Mouse (Mus musculus) midbrain, embryonic 14.5 days (tissue): ENCODE measurements at regions not wholly inside any gene's neighbourhood (a gene's known extent, or its start where the extent isn't known, plus 50 kb on each side); places are given as distances from the start of the nearest gene placed in this dataset.

ENCODE experiments used
- ATAC-seq: fragments of 200-750 bp; cut with Nextera tagmentation; 2 replicates; pipeline ENCODE4 v1.8.0; 2017; ENCODE audit warnings: moderate number of reproducible peaks, moderate library complexity; ENCODE audit not compliant: low FRiP score, low TSS enrichment
- DNase-seq: peaks from one replicate; pipeline ENCODE4 v3.0.0-alpha.2; 2015
- H3K27ac ChIP-seq: fragments of 300-500 bp; sonication (generic); replicated peaks from 2 replicates; pipeline ENCODE4 v1.5.1; 2014; ENCODE audit warnings: mild to moderate bottlenecking, low read depth, low read length, moderate library complexity
- H3K27me3 ChIP-seq: fragments of 300-500 bp; sonication (generic); 2 replicates; pipeline ENCODE4 v1.6.1; 2014; ENCODE audit warnings: low read length, control low read depth, mixed read lengths; ENCODE audit not compliant: control insufficient read depth, insufficient read depth
- H3K36me3 ChIP-seq: fragments of 300-500 bp; sonication (generic); 2 replicates; pipeline ENCODE4 v1.6.1; 2014; ENCODE audit warnings: low read length, control low read depth; ENCODE audit not compliant: control insufficient read depth, insufficient read depth
- H3K4me1 ChIP-seq: fragments of 300-500 bp; sonication (generic); 2 replicates; pipeline ENCODE4 v1.6.1; 2014; ENCODE audit warnings: mild to moderate bottlenecking, antibody characterized with exemption, low read length, control low read depth; ENCODE audit not compliant: control insufficient read depth, insufficient read depth
- H3K4me2 ChIP-seq: fragments of 300-500 bp; sonication (generic); 2 replicates; pipeline ENCODE4 v1.6.1; 2014; ENCODE audit warnings: mild to moderate bottlenecking, low read length, moderate library complexity
- H3K4me3 ChIP-seq: fragments of 300-500 bp; sonication (generic); replicated peaks from 2 replicates; pipeline ENCODE4 v1.5.1; 2014; ENCODE audit warnings: low read depth, low read length
- H3K9ac ChIP-seq: fragments of 300-500 bp; sonication (generic); replicated peaks from 2 replicates; pipeline ENCODE4 v1.6.1; 2014; ENCODE audit warnings: mild to moderate bottlenecking, low read length, moderate library complexity
- H3K9me3 ChIP-seq: fragments of 300-500 bp; sonication (generic); 2 replicates; pipeline ENCODE4 v1.6.1; 2016; ENCODE audit warnings: low read length, control low read depth, mixed read lengths; ENCODE audit not compliant: control insufficient read depth
- WGBS: fragments of 180-500 bp; shearing (Covaris S2); extraction: QIAGEN DNeasy Blood & Tissue Kit; methylation state at CpG from one replicate; pipeline ENCODE4 v1.1.7; 2014; 5-methylcytosine and 5-hydroxymethylcytosine counted together

DNA sequence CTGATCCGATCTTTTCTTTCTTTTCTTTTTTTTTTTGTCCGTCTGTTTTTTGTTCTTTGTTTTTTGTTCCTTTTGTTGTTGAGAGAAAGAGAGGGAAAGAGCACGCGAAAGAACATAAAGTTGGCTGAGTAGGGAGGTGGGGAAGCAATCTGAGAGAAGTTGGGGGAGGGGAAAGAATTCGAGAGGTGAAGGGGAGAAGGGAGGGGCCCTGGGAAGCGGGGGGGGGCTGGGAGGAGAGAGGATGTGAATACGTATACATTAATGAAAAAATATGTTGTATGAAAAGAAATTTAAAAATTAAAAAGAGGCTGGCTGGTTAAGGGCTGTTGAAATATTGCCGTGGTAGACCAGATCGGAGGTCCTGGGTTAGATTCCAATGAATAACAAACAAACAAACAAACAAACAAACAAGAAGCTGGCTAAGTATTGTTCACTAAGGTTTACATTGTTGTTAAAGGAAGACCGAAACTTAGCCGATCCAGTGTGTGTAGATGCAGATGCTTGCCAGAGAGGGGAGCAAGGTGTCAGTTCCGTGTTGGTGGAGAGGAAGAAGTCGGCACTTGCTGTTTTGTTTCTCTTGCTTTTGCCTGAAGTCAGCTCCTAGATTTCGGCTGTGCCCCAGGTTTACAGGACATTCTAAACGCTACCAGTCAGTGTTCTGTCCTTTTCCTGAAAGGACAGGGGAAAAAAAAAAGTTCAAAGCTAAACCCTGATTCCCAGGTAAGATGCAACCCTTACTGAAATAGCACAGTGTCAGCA, 129.1 kb upstream of the Tex13c2 start:
- H3K36me3 ChIP-seq: no peaks in the 10 kb centered on the region
- peak overlapping the region; percentile 77 for H3K27ac ChIP-seq
- H3K4me2 ChIP-seq: peak overlapping the region; percentile 47
- peak overlapping the region; percentile 16 for H3K4me3 ChIP-seq
- DNase-seq: peak; percentile 58
- no peak for ATAC-seq
- H3K9me3 ChIP-seq: no peaks in the 10 kb centered on the region
- no peaks in the 10 kb centered on the region for H3K27me3 ChIP-seq
- H3K4me1 ChIP-seq: no peaks in the 10 kb centered on the region
- peak overlapping the region; percentile 26; the same call in 1 of the 2 replicates for H3K9ac ChIP-seq
- 21% methylated on average over 15 of the region's 15 CpGs for WGBS

- H3K4me3 ChIP-seq: peak overlapping the region; percentile 16; the same call in 1 of the 2 replicates
- no peaks in the 10 kb centered on the region for H3K9me3 ChIP-seq
- ATAC-seq (0 out of 2 replicates have a peak, but pooled peaks have one; percentile 18), DNase-seq (peak; percentile 47)
- 19% methylated on average over 6 of the region's 6 CpGs for WGBS
- no peaks in the 10 kb centered on the region for H3K4me1 ChIP-seq
- no peaks in the 10 kb centered on the region for H3K36me3 ChIP-seq
- no peaks in the 10 kb centered on the region for H3K27me3 ChIP-seq
- H3K27ac ChIP-seq: peak overlapping the region; percentile 77
- peak overlapping the region; percentile 26; the same call in 1 of the 2 replicates for H3K9ac ChIP-seq
- peak overlapping the region; percentile 47 for H3K4me2 ChIP-seq
These were observed 128.5 kb upstream of the Tex13c2 start for GRCm38 (mm10) chrX:42360973-42361372.

- no peaks in the 10 kb centered on the region for H3K4me1 ChIP-seq
- H3K4me2 ChIP-seq: peak overlapping the region; percentile 47
- DNase-seq (peak; percentile 66), ATAC-seq (peak; percentile 86)
- H3K36me3 ChIP-seq: no peaks in the 10 kb centered on the region
- peak overlapping the region; percentile 28; the same call in 1 of the 2 replicates for H3K9ac ChIP-seq
- no peaks in the 10 kb centered on the region for H3K9me3 ChIP-seq
- H3K4me3 ChIP-seq: no peak overlapping the region
- 18% methylated on average over 15 of the region's 15 CpGs for WGBS
- peak overlapping the region; percentile 77 for H3K27ac ChIP-seq
- no peaks in the 10 kb centered on the region for H3K27me3 ChIP-seq
These were observed 128.0 kb upstream of the Tex13c2 start for GRCm38 (mm10) chrX:42361400-42362028.

DNA sequence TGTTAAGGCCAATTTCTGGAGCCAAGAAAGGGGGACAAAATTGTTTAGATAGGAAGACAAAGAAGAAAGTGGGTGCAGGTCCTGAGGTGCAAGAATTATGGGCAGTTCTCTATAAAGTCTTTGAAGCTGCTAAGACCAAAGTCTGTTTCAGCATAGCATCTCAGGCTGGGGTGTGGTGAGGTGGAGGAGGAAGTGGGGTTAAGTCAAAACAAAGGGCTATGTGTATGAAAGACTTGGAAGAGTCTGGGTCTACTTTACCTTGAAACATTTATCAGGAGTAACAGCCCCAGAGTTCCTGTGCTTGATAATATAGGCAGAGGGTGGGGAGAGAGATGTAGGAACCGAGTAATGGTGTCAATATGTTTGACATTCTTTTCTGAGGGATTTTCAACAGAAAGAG, 125.4 kb upstream of the Tex13c2 start:
- no peak overlapping the region for H3K4me3 ChIP-seq
- WGBS: 76% methylated on average over 1 of the region's 1 CpGs
- H3K27me3 ChIP-seq: no peaks in the 10 kb centered on the region
- no peak for DNase-seq
- H3K4me2 ChIP-seq: no peak overlapping the region
- H3K4me1 ChIP-seq: no peaks in the 10 kb centered on the region
- H3K9ac ChIP-seq: no peak overlapping the region
- no peaks in the 10 kb centered on the region for H3K9me3 ChIP-seq
- no peak overlapping the region for H3K27ac ChIP-seq
- no peak for ATAC-seq
- no peaks in the 10 kb centered on the region for H3K36me3 ChIP-seq

- DNase-seq (no peak), ATAC-seq (no peak)
- no peak overlapping the region for H3K9ac ChIP-seq
- H3K4me3 ChIP-seq: no peak overlapping the region
- no peaks in the 10 kb centered on the region for H3K4me1 ChIP-seq
- no peaks in the 10 kb centered on the region for H3K9me3 ChIP-seq
- H3K27ac ChIP-seq: no peak overlapping the region
- no peaks in the 10 kb centered on the region for H3K36me3 ChIP-seq
- no peaks in the 10 kb centered on the region for H3K27me3 ChIP-seq
- 75% methylated on average over 3 of the region's 3 CpGs for WGBS
- no peak overlapping the region for H3K4me2 ChIP-seq
These were observed 115.6 kb upstream of the Tex13c2 start for GRCm38 (mm10) chrX:42373794-42374398.

DNA sequence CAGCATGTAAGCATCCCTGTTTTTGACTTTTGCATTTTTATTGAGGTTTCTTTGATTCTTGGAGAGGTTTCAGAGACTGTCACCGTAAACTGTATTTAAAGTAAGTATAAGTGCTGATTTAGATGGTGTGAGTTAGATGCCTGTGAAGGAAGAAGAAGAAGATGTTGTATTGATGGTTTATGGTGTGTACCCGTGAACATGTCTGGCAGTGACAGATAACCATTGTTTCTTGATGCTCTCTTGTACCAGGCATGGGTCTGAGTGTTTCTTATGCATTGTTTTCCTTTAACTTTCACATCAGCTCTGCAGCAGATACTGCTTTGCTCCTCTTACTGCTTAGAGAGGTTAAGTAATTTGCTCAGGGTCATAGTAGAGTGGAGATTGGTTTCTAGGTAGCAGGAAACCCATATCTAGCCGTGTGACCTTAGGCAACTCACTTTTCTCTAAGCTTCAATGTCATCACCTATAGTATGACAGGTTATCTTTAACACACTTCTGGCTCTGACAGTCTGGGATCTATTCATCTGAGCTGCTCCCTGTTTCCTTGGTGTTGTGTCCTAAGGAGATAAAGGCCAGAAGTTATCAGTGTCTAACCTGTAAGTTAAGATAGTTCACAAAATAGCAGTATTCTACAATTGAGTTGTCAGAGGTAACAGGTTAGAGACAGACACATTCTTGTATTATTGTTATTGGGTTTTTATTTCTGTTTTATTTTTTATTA, 95.5 kb upstream of the Tex13c2 start:
- no peaks in the 10 kb centered on the region for H3K4me1 ChIP-seq
- H3K9me3 ChIP-seq: no peaks in the 10 kb centered on the region
- H3K27ac ChIP-seq: no peak overlapping the region
- WGBS: 76% methylated on average over 3 of the region's 3 CpGs
- DNase-seq (no peak), ATAC-seq (no peak)
- no peaks in the 10 kb centered on the region for H3K27me3 ChIP-seq
- no peaks in the 10 kb centered on the region for H3K36me3 ChIP-seq
- no peak overlapping the region for H3K4me2 ChIP-seq
- H3K9ac ChIP-seq: no peak overlapping the region
- H3K4me3 ChIP-seq: no peak overlapping the region

GRCm38 (mm10) chrX:42396441-42396840, 93.0 kb upstream of the Tex13c2 start:
- WGBS: 83% methylated on average over 4 of the region's 4 CpGs
- H3K4me1 ChIP-seq: no peaks in the 10 kb centered on the region
- no peaks in the 10 kb centered on the region for H3K27me3 ChIP-seq
- no peak overlapping the region for H3K27ac ChIP-seq
- no peaks in the 10 kb centered on the region for H3K9me3 ChIP-seq
- no peak overlapping the region for H3K4me2 ChIP-seq
- H3K4me3 ChIP-seq: no peak overlapping the region
- no peak overlapping the region for H3K9ac ChIP-seq
- no peak for DNase-seq
- no peak for ATAC-seq
- H3K36me3 ChIP-seq: no peaks in the 10 kb centered on the region

DNA sequence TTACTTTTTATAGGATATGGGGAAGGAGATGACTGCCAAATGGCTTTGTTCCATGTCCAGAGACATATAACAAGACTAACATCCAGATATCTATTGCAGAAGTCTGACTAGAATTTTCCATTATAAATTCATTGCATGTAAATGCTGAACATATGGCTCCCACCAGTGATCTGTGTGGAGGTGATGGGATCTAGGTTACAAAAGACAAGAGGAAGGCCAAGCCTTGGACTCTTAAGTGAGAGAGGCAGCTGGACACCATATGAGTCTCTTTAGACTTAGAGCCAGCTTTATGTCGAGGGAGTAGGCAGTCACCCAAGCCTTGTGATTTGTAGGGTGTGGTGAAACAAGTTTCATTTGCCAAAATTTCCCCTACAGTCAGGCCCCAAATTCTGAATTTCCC, 90.7 kb upstream of the Tex13c2 start:
- no peak overlapping the region for H3K9ac ChIP-seq
- no peaks in the 10 kb centered on the region for H3K4me1 ChIP-seq
- no peaks in the 10 kb centered on the region for H3K36me3 ChIP-seq
- DNase-seq: no peak
- no peak overlapping the region for H3K27ac ChIP-seq
- H3K27me3 ChIP-seq: no peaks in the 10 kb centered on the region
- no peak for ATAC-seq
- H3K9me3 ChIP-seq: no peaks in the 10 kb centered on the region
- H3K4me3 ChIP-seq: no peak overlapping the region
- WGBS: 67% methylated on average over 1 of the region's 1 CpGs
- H3K4me2 ChIP-seq: no peak overlapping the region
